Mouse (Mus musculus) gastrocnemius, adult 8-10 months (tissue): Measurements from ENCODE around the gene Fam205c. TPM values are rescaled to one million over a fixed set of nuclear protein-coding genes. Genes with fewer than 3 reads are reported as not detected.
"Not testable (repeated sequence)": the region's sequence is repeated elsewhere in the genome, so short reads cannot be mapped to it uniquely, and the experiment has no call there.

Source experiments
- DNase-seq, 2 experiments: peaks; one replicate each; pipeline ENCODE4 v3.0.0; 2022; ENCODE audit warnings: low spot score in 2 of 2
- total RNA-seq, 4 experiments: library from RNA; stranded (reverse); gene quantifications; 2 replicates each; pipeline ENCODE4 v1.2.4; 2022

Gene Fam205c
- total RNA-seq, 4 experiments from 2014 or later = 0.53 to 0.75 (median 0.56) TPM

- DNase-seq = no peak
Measured at GRCm38 (mm10) chr4:42877657-42878056, 3.6 kb upstream of the Fam205c start.

GRCm38 (mm10) chr4:42876586-42877291, 2.7 kb upstream of the Fam205c start:
- no peak for DNase-seq

GRCm38 (mm10) chr4:42872746-42873435, 1.1 kb downstream of the Fam205c start:
- DNase-seq = no peak

GRCm38 (mm10) chr4:42872151-42872550, 1.9 kb downstream of the Fam205c start:
- DNase-seq = no peak

- no peak for DNase-seq
Measured at GRCm38 (mm10) chr4:42870748-42871147, 3.3 kb downstream of the Fam205c start.

GRCm38 (mm10) chr4:42868193-42868592, 5.8 kb downstream of the Fam205c start:
- DNase-seq = no peak

GRCm38 (mm10) chr4:42867390-42867789, 6.6 kb downstream of the Fam205c start:
- no peak for DNase-seq

GRCm38 (mm10) chr4:42863487-42863886, 10.5 kb downstream of the Fam205c start:
- DNase-seq = not testable (repeated sequence)

GRCm38 (mm10) chr4:42860483-42860882, 13.6 kb downstream of the Fam205c start:
- DNase-seq = not testable (repeated sequence)

GRCm38 (mm10) chr4:42856671-42857070, 17.4 kb downstream of the Fam205c start, which contains the start of gene Gm12394:
Gm12394 (minus strand) TSS chr4:42856771.
- DNase-seq = not testable (repeated sequence)

GRCm38 (mm10) chr4:42853788-42854187, 20.2 kb downstream of the Fam205c start, which contains the start of gene Fam205a1:
Fam205a1 (minus strand) TSS chr4:42853888.
- not testable (repeated sequence) for DNase-seq

Other genes with a start within 250 kb of the Fam205c start
- 10 to 100 TPM in 2 of 4 experiments, 1 to 10 TPM in 2; 7.6 to 16.1 (median 10.5) TPM for gene Gm2564, start 244.5 kb downstream of the Fam205c start, total RNA-seq
- gene Ccl27b, start 219.0 kb downstream of the Fam205c start, total RNA-seq = not detected
- gene Il11ra2, start 212.3 kb downstream of the Fam205c start, total RNA-seq = under 1 TPM in 1 of 4 experiments, not detected in 3; 0.76 TPM
- under 1 TPM in 3 of 4 experiments, not detected in 1; 0.44 to 0.97 (median 0.51) TPM for gene 4930578G10Rik, start 138.7 kb downstream of the Fam205c start, total RNA-seq
- gene Ccl19, start 117.7 kb downstream of the Fam205c start, total RNA-seq = not detected
- 10 to 100 TPM in 2 of 4 experiments, 1 to 10 TPM in 2; 7.4 to 13.9 (median 10.1) TPM for gene Ccl21a, start 100.2 kb downstream of the Fam205c start, total RNA-seq
- not detected for gene Fam205a1, start 20.3 kb downstream of the Fam205c start, total RNA-seq
- not detected for gene Gm12394, start 17.5 kb downstream of the Fam205c start, total RNA-seq
- under 1 TPM; 0.27 to 0.67 (median 0.50) TPM for gene Phf24, start 42.4 kb upstream of the Fam205c start, total RNA-seq
- 100 to 1,000 TPM; 203 to 225 (median 211) TPM for gene Dnajb5, start 75.6 kb upstream of the Fam205c start, total RNA-seq
- not detected for gene 1700022I11Rik, start 95.4 kb upstream of the Fam205c start, total RNA-seq
- gene Vcp, start 126.3 kb upstream of the Fam205c start, total RNA-seq = 100 to 1,000 TPM; 252 to 285 (median 260) TPM
- 1 to 10 TPM; 1.1 to 2.2 (median 1.5) TPM for gene Fancg, start 136.3 kb upstream of the Fam205c start, total RNA-seq
- 1 to 10 TPM; 4.8 to 8.1 (median 5.9) TPM for gene Pigo, start 151.6 kb upstream of the Fam205c start, total RNA-seq
- 100 to 1,000 TPM in 2 of 4 experiments, 10 to 100 TPM in 2; 88.7 to 116 (median 107) TPM for gene Stoml2, start 157.5 kb upstream of the Fam205c start, total RNA-seq
- 10 to 100 TPM; 25.3 to 30.3 (median 26.4) TPM for gene Fam214b, start 172.0 kb upstream of the Fam205c start, total RNA-seq
- 1 to 10 TPM; 1.2 to 2.8 (median 1.5) TPM for gene Unc13b, start 184.7 kb upstream of the Fam205c start, total RNA-seq